In genomic region chr3:84228203-84228870, GRCm38 (mm10) we compare ENCODE assay signal across 8 mouse cellular contexts. TPM values are rescaled to one million over a fixed set of nuclear protein-coding genes. Genes with fewer than 3 reads are reported as not detected.
DNase-seq lines count a peak whose midpoint lies in the region; ATAC-seq lines count a peak whose summit lies in the region.

No protein-coding gene starts in this region.

- DNase-seq in B cell, adult 2 months = peak; percentile 78 to 79
- DNase-seq in WW6 (ENCODE audit: low read depth, low spot score) = peak; percentile 85
- peak; percentile 50 to 56 for DNase-seq in heart, adult 9 months (ENCODE audit: low spot score in 2 of 2)
- peak; percentile 64 for DNase-seq in kidney, adult 9 months
- DNase-seq in lung, postnatal 25 days (ENCODE audit: low spot score) = peak; percentile 56
- DNase-seq in retina, adult 2 months (ENCODE audit: low read depth, low spot score) = peak; percentile 49
- DNase-seq in frontal cortex, postnatal 14 days (ENCODE audit: low spot score in 2 of 2) = no peak

- peak; percentile 93 for ATAC-seq in common myeloid progenitor, adult 5-6 weeks (replicated peaks; ENCODE audit: low read depth, poor library complexity, severe bottlenecking)

RNA-seq across cellular contexts. Expression of gene Gm6525, which starts 54.4 kb away (rescaled TPM):
- 0.87 TPM in 1 of 2 replicates, not detected in the other for total RNA-seq in common myeloid progenitor, adult 5-6 weeks (2017)

Comparison
In these comparisons a context has a peak if more than half of its experiments do, and no peak if none do; other contexts are left out.
1. DNase-seq: peak in B cell, adult 2 months (2 of 2), WW6 (single experiment), heart, adult 9 months (2 of 2), kidney, adult 9 months (single experiment), lung, postnatal 25 days (single experiment) and retina, adult 2 months (single experiment); none in frontal cortex, postnatal 14 days (0 of 2).